Mouse (Mus musculus) neural tube, embryonic 11.5 days (tissue): ENCODE data around the gene Prrc2a. TPM values are rescaled to one million over a fixed set of nuclear protein-coding genes. Genes with fewer than 3 reads are reported as not detected.
A peak's percentile ranks its signal among the peaks of the same experiment; 100 is the strongest.

ENCODE experiments used
- ATAC-seq: fragments of 200-750 bp; cut with Nextera tagmentation; 2 replicates; pipeline ENCODE4 v1.8.0; 2017; ENCODE audit warnings: moderate number of reproducible peaks, mild to moderate bottlenecking, moderate TSS enrichment, moderate library complexity; ENCODE audit not compliant: insufficient read depth, low FRiP score, low TSS enrichment
- DNase-seq: peaks from one replicate; pipeline ENCODE4 v3.0.0-alpha.2; 2015; ENCODE audit warnings: low spot score
- H3K27ac ChIP-seq: fragments of 300-500 bp; sonication (generic); 2 replicates; pipeline ENCODE4 v1.5.1; 2014; ENCODE audit warnings: low read depth, mild to moderate bottlenecking, low read length
- H3K27me3 ChIP-seq: fragments of 300-500 bp; sonication (generic); 2 replicates; pipeline ENCODE4 v1.6.1; 2014; ENCODE audit warnings: mild to moderate bottlenecking, low read length, mixed read lengths; ENCODE audit not compliant: control insufficient read depth, insufficient read depth
- H3K36me3 ChIP-seq: fragments of 300-500 bp; sonication (generic); 2 replicates; pipeline ENCODE4 v1.6.1; 2014; ENCODE audit warnings: mild to moderate bottlenecking, low read length, moderate library complexity, mixed read lengths; ENCODE audit not compliant: control insufficient read depth, insufficient read depth
- H3K4me1 ChIP-seq: fragments of 300-500 bp; sonication (generic); 2 replicates; pipeline ENCODE4 v1.6.1; 2014; ENCODE audit warnings: low read length, mixed read lengths; ENCODE audit not compliant: control insufficient read depth, insufficient read depth
- H3K4me2 ChIP-seq: fragments of 300-500 bp; sonication (generic); 2 replicates; pipeline ENCODE4 v1.6.1; 2014; ENCODE audit warnings: low read depth, mild to moderate bottlenecking, moderate library complexity
- H3K4me3 ChIP-seq: fragments of 300-500 bp; sonication (generic); 2 replicates; pipeline ENCODE4 v1.5.1; 2014; ENCODE audit warnings: low read depth, low read length
- H3K9ac ChIP-seq: fragments of 300-500 bp; sonication (generic); 2 replicates; pipeline ENCODE4 v1.6.1; 2014; ENCODE audit warnings: mild to moderate bottlenecking, low read length
- H3K9me3 ChIP-seq: fragments of 300-500 bp; sonication (generic); 2 replicates; pipeline ENCODE4 v1.6.1; 2016; ENCODE audit warnings: low read length; ENCODE audit not compliant: control insufficient read depth
- WGBS: fragments of 180-500 bp; shearing (Covaris S2); extraction: QIAGEN DNeasy Blood & Tissue Kit; methylation state at CpG from one replicate; pipeline ENCODE4 v1.1.7; 2014; 5-methylcytosine and 5-hydroxymethylcytosine counted together
- polyA plus RNA-seq: library from polyadenylated mRNA; unstranded; fragments of >200 nt; fragmentation: Nextera tagmentation; extraction: Ambion mirVana; gene quantifications from 2 replicates; pipeline ENCODE4 v1.2.1, GENCODE M21; 2014

Gene Prrc2a
- polyA plus RNA-seq, 1 experiment from 2014 or later: 185 TPM

GRCm38 (mm10) chr17:35115046-35116019 lies 49.4 kb downstream of the Prrc2a start, which contains the start of gene Ly6g5b:
TSS of gene Ly6g5b (minus strand) at chr17:35115428.
- ATAC-seq (no peak), DNase-seq (no peak)
- no peaks in the 10 kb centered on the region for H3K9me3 ChIP-seq
- H3K4me2 ChIP-seq: no peak within 1 kb of the TSS
- H3K4me3 ChIP-seq: no peak within 1 kb of the TSS
- H3K4me1 ChIP-seq: peaks cover 4% of the 10 kb centered on the region; the same call in 1 of the 2 replicates
- no peak within 1 kb of the TSS for H3K27ac ChIP-seq
- H3K27me3 ChIP-seq: no peaks in the 10 kb centered on the region
- 88% methylated on average over 8 of the region's 8 CpGs for WGBS
- no peak within 1 kb of the TSS for H3K9ac ChIP-seq
- H3K36me3 ChIP-seq: peaks cover 12% of the 10 kb centered on the region

DNA sequence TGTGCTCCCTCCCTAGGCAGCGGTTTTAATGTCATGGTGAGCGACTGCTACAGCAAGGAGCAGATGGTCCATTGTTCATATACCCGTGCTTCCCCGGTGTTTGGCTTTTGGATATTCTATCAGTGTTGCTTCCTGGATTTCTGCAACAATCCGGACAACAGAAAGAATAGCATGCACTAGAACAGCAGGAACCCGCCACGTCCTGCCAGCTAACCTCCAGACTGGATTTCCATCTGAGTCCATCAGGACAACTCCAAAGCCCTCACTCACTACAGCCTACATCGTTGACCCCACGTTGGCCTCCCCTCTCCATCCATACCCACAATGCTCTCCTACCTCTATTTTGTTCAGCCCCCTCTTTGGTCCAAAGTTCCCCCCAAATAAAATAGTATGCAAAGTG lies 52.9 kb downstream of the Prrc2a start:
- Histone ChIP-seq H3K27ac (no peak overlapping the region), H3K4me2 (no peak overlapping the region), H3K9me3 (no peaks in the 10 kb centered on the region), H3K4me3 (no peak overlapping the region), H3K36me3 (peaks cover 2% of the 10 kb centered on the region; the same call in 1 of the 2 replicates), H3K9ac (no peak overlapping the region), H3K4me1 (no peaks in the 10 kb centered on the region), H3K27me3 (no peaks in the 10 kb centered on the region)
- DNase-seq: no peak
- 82% methylated on average over 9 of the region's 9 CpGs for WGBS
- ATAC-seq: no peak

- Histone ChIP-seq H3K9me3 (no peaks in the 10 kb centered on the region), H3K4me2 (no peak within 1 kb of the TSS), H3K27ac (no peak within 1 kb of the TSS), H3K4me1 (no peaks in the 10 kb centered on the region), H3K4me3 (no peak within 1 kb of the TSS), H3K36me3 (peaks cover 4% of the 10 kb centered on the region), H3K9ac (no peak within 1 kb of the TSS), H3K27me3 (no peaks in the 10 kb centered on the region)
- WGBS: 81% methylated on average over 6 of the region's 6 CpGs
- no peak for ATAC-seq
- DNase-seq: no peak
Observed at GRCm38 (mm10) chr17:35108097-35108496, 56.6 kb downstream of the Prrc2a start, which contains the start of gene Ly6g5c. TSS of gene Ly6g5c (plus strand) at chr17:35108279.

GRCm38 (mm10) chr17:35106522-35106921 lies 58.2 kb downstream of the Prrc2a start:
- no peaks in the 10 kb centered on the region for H3K9me3 ChIP-seq
- no peak overlapping the region for H3K27ac ChIP-seq
- H3K9ac ChIP-seq: no peak overlapping the region; the same call in 1 of the 2 replicates
- H3K36me3 ChIP-seq: peaks cover 10% of the 10 kb centered on the region
- 78% methylated on average over 3 of the region's 3 CpGs for WGBS
- H3K4me1 ChIP-seq: no peaks in the 10 kb centered on the region
- no peak overlapping the region for H3K4me2 ChIP-seq
- ATAC-seq (no peak), DNase-seq (no peak)
- no peak overlapping the region for H3K4me3 ChIP-seq
- H3K27me3 ChIP-seq: no peaks in the 10 kb centered on the region

- H3K36me3 ChIP-seq: peaks cover 11% of the 10 kb centered on the region
- no peaks in the 10 kb centered on the region for H3K4me1 ChIP-seq
- H3K9ac ChIP-seq: peak overlapping the region; percentile 47
- H3K4me2 ChIP-seq: 0 out of 2 replicates have a peak overlapping the region, but pooled peaks have one; percentile 19
- no peak for ATAC-seq
- WGBS: 27% methylated on average over 13 of the region's 13 CpGs
- H3K9me3 ChIP-seq: no peaks in the 10 kb centered on the region
- H3K27ac ChIP-seq: no peak overlapping the region
- no peaks in the 10 kb centered on the region for H3K27me3 ChIP-seq
- peak; percentile 47 for DNase-seq
- no peak overlapping the region for H3K4me3 ChIP-seq
Observed at GRCm38 (mm10) chr17:35105740-35106389, 58.8 kb downstream of the Prrc2a start.

- H3K27ac ChIP-seq: no peak overlapping the region
- no peaks in the 10 kb centered on the region for H3K4me1 ChIP-seq
- 78% methylated on average over 6 of the region's 6 CpGs for WGBS
- ATAC-seq: no peak
- no peak for DNase-seq
- H3K36me3 ChIP-seq: peaks cover 13% of the 10 kb centered on the region
- H3K9ac ChIP-seq: no peak overlapping the region
- H3K9me3 ChIP-seq: no peaks in the 10 kb centered on the region
- no peaks in the 10 kb centered on the region for H3K27me3 ChIP-seq
- no peak overlapping the region for H3K4me3 ChIP-seq
- no peak overlapping the region for H3K4me2 ChIP-seq
Observed at GRCm38 (mm10) chr17:35104754-35105153, 59.9 kb downstream of the Prrc2a start.

GRCm38 (mm10) chr17:35104079-35104478 lies 60.6 kb downstream of the Prrc2a start:
- H3K4me2 ChIP-seq: no peak overlapping the region
- ATAC-seq: no peak
- H3K9ac ChIP-seq: no peak overlapping the region
- no peaks in the 10 kb centered on the region for H3K4me1 ChIP-seq
- no peak overlapping the region for H3K27ac ChIP-seq
- H3K9me3 ChIP-seq: no peaks in the 10 kb centered on the region
- WGBS: 90% methylated on average over 7 of the region's 7 CpGs
- peaks cover 13% of the 10 kb centered on the region for H3K36me3 ChIP-seq
- H3K27me3 ChIP-seq: no peaks in the 10 kb centered on the region
- DNase-seq: no peak
- no peak overlapping the region for H3K4me3 ChIP-seq

- peaks cover 15% of the 10 kb centered on the region for H3K36me3 ChIP-seq
- 0 out of 2 replicates have a peak overlapping the region, but pooled peaks have one; percentile 4 for H3K9ac ChIP-seq
Observed at GRCm38 (mm10) chr17:35103221-35103690, 61.4 kb downstream of the Prrc2a start.

More at GRCm38 (mm10) chr17:35103221-35103690, 61.4 kb downstream of the Prrc2a start:
- DNase-seq (no peak), ATAC-seq (no peak)
- no peak overlapping the region for H3K27ac ChIP-seq
- H3K27me3 ChIP-seq: no peaks in the 10 kb centered on the region
- H3K9me3 ChIP-seq: no peaks in the 10 kb centered on the region
- H3K4me1 ChIP-seq: no peaks in the 10 kb centered on the region
- no peak overlapping the region for H3K4me3 ChIP-seq
- H3K4me2 ChIP-seq: no peak overlapping the region
- WGBS: 71% methylated on average over 6 of the region's 6 CpGs
